Mouse (Mus musculus): ENCODE measurements around the gene Cenpu.

Gene Cenpu

DNA sequence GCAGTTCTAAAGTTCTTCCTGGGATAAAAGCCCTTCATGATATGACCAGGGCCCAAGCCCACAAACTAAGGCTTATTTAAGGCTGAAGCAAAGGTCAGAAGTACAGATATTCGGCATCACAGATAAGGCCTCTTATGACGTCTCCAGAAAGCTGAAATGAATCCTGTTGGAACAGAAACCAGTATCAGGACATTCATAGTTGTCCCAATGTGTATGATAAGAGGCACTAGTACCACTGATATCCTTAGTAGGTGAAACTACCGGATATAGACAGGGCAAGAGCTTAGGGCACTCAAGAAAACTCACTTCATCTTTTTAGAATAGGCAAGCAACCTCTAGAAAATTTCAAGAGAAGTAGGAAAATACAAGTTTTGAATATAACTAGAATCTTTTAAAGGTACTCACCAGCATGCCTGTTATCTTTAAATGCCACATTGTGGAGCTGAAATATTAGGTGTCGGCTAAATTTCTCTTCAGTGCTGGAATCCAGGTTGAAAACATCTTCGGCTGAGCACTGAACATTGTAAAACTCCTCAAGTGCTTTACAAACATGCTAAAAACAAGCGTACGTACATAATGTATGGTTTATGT lies 47.6 kb downstream of the Cenpu start:
- DNase-seq (ENCODE audit: low spot score) = no peak

DNA sequence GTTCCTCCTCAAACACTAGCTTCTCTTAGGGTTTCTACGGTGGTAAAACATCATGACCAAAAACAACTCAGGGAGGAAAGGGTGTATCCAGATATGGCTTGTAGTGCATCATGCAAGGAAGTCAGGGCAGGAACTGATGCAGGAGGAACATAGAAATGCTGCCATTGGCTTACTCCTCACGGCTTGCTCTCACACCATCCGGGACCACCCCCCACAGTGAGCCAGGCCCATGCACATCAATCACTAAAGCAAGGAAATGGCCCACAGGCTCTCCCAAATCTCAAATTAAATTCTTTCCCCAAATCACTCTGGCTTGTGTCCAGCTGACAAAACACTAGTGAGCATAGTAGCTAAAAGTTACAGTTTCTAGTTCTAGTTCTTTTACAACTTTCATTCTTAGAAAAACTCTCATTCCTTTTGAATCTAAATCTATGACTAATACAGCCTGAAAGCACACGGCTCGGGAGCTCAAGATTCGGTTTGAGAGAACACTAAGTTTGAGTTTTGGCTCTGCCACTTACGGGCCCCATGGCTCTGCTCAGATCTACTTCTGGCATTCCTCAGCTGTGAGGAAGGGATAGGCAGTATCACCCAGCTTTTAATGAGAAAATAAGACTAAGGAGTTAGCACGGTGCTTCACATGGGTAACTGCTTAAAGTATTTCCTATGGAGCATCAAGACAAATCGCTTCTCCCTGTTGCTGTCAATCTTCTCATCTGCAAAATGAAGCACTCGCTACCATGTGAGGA lies 49.3 kb downstream of the Cenpu start:
- no peak for DNase-seq (ENCODE audit: low spot score)

DNA sequence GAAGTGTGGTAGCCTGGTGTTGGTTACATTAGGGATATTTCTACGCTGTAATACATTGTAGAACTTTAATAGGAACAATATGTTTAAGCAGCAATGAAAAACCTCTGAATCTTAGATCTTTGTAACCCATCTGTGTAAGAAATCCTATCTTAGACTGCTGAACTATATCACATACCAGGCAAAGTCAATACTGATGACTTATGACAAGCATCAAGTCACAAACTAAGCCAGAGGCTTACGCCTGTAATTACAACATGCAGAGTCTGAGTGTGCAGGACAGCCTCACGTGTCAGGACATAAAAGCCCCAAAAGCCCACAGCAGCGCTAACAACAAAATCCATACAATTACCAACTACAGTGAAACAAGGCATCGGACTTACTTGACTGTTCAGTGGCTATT lies 51.8 kb downstream of the Cenpu start:
- no peak for DNase-seq (ENCODE audit: low spot score)

DNA sequence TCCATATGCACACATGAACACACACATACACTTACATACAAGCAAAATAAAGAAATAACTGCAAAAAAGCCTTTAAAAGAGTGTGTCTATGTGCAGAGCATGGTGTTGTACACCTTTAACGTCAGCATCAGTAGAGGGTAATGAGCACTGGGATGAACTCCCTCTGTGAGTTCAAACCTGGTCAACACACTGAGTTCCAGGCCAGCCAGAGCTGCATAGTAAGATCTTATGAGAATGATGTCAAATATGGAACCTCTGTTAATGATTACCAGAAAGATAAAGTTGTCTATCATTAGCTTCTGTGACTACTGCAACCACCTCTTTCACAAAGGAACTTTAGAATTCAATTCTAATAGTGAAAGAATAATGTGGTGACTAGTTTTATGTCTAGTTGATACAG lies 55.1 kb downstream of the Cenpu start:
- no peak for DNase-seq (ENCODE audit: low spot score)

DNA sequence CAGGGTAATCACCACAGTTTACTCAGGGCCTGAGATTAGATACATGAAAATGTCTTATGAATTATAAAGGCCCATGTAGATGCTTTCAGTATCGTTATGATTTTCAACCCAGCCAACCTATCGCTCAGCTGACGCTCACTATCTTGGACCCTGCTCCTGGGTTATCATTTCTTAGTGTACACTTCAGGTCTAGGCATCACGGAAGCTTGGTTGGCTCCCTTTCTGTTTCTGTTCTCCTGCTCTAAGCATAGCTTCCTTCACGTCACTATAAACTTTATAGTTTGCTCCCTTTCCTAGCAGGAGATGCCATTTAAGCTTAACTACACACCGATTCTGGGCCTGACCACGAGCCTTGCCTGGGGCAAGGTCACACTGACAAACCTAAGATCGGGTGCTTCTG lies 59.7 kb downstream of the Cenpu start:
- DNase-seq (ENCODE audit: low spot score) = no peak

DNA sequence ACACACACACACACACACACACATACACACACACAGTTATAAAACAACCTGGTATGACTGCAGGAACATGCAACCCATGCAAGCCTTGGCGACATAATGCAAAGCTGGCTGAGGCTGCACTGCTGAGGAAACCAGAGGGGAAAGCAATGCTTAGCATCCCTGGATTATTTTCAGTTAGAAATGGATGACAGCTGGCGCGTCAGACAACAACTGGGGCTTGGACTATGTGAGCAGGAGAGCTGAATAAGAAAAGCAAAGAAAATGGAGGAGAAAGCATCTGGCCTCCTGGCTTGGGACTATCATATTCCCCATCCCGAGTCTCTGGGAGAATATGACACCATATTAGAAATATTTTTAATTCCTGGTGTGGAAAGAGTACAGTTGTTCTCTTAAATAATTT lies 61.1 kb downstream of the Cenpu start:
- DNase-seq (ENCODE audit: low spot score) = no peak

DNA sequence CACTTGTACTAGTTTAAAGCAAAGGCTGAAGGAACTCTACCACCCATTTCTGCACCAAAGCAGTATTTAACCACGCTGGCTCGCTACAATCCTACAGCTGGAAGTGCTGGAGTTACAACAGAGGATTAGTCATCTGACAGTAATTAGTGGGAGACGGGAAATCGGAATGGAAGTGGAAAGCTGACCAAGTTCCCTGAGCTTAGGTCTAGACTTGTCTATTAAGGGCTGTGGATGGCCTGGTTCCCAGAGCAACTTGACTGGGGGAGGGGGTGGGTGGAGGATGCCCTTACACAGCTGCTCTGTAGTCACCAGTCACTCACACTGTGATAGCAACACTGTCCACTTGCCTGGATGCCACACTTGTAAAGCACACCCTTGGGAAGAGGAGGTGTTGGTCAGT lies 61.5 kb downstream of the Cenpu start:
- no peak for DNase-seq (ENCODE audit: low spot score)

DNA sequence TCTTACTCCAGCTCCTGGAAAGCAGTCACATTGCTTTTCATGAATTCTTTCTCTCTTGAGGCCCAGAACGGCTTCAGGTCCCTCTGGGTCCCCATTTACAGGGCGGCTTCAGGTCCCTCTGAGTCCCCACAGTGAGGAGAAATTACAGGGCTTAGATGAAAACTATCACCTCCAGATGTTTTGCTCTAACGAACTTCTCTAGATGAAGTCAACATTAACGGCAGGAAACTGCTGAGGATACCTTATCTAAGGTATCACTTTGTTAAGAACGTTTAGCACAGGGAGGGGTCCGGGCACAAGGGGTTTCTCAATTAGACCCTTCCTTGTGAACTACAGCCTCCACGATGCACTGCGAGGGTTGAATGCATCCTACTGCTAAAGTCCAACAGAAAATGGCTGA lies 64.1 kb downstream of the Cenpu start:
- no peak for DNase-seq (ENCODE audit: low spot score)

DNA sequence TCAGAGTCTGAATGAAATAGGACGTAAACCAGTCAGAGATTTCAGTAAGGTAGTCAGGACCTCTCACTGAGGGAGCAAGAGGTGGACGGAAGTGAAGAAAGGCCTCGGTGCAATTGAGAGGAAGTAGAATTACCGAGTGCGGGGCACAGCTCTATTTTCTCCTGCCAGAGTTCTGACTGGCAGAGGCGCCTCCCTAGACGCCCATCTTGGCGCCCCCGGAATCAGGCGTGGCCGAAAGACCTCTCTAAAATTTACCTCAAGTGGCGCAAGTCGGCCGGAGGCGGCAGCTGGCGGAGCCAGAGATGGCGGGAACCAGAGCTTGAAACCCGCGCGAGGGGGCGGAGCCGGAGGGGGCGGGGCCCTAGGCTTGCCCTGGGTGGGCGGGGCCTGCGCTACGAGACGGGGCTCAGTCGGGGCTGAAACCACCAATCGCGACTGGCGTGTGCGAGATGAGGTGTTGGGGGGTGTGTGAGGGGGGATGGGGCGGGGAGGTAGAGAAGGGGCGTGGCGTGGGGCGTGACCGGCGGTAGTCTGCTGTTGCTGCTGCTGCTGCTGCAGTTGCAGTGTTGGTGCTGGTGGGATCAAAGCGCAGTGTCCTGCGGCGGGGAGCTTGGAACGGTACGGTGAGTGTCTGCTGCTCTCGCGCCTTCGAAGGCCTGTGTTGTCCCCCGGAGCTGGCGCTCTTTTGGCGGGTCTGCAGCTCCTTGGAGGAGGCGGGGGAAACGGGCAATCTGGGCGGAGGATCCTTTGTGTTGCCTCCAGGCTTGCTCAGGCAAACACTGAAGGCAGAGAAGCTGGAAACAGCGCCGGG lies 65.3 kb downstream of the Cenpu start, which contains the start of the genes Primpol and Casp3:
Primpol (minus strand) TSS at position 334 of the 811 bp plus-strand sequence.
Casp3 (plus strand) TSS at position 413 of the 811 bp plus-strand sequence.
- DNase-seq (ENCODE audit: low spot score) = peak; percentile 88

DNA sequence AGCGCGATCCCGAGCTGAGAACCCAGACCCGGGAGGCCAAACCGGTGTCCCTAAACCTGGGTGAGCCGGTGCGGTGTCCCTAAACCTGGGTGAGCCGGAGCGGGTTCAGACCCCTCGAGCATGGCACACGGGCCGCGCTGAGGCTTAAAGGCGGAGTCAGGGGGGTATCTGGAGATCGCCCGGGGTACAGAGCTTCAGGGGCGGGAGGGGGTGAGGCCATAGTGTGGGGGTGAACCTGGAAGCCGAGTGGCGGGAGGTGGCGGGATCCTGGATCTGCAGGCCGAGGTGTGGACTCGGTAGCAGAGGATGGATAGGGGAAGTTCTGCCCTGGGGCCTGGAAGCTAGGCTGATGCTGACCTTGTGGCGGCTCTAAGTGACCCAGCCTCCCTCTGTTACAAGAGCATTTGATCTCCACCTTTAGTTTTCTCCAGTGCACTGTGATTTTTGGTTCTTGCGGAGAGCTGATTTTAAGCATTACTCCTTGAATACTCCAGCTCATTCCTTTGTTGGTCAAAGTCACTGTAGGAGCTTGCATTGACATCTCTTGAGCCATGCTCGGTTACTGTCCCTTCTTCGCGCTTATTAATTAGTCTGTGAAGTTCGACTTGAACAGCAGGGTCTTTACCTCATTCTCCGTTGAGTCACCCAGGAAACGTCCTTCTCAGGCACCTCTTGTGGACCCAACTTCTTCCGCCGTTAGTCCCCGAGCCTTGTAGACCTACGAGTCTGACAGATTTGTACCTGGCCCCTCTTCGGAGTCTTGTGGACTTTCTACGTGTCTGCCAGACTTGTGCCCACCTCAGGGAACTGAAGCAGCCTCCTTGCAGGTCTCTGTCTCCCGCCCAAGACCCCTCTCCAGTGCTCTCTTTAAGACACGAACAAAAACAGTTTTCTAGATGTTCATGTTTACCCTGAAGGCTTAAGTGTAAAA lies 66.1 kb downstream of the Cenpu start:
- no peak for DNase-seq (ENCODE audit: low spot score)

DNA sequence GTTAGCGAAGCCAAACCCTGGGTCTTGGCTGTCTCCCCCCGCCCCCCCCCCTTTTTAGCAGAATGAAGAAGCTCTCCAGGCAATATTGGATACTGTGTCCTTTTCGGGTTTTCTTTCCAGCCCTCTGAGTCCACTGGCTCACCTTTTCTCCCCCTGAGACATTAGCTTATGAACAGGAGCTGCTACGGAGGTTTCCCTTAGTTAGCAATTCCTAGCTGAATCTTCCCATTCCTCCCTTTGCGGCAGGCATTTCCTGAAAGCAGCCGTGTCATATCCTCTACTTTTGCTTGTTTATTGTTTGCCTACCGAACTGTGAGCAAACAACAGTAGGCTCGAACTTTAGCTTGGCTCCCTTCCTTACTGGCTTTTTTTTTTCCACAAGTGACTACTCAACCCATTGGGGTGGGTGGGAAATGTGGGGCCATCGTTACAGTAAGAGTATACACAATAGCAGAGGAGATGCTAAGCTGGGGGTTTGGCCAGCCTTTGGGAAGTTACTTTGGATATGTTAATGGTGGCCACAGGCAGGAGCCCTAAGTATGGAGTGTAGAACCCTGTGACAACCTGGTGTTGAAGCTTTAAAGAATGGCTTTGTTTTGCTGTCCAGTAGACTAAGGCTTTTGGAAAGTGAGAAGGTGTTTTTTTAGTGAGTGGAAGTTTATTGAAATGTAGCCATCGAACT lies 67.0 kb downstream of the Cenpu start:
- no peak for DNase-seq (ENCODE audit: low spot score)

DNA sequence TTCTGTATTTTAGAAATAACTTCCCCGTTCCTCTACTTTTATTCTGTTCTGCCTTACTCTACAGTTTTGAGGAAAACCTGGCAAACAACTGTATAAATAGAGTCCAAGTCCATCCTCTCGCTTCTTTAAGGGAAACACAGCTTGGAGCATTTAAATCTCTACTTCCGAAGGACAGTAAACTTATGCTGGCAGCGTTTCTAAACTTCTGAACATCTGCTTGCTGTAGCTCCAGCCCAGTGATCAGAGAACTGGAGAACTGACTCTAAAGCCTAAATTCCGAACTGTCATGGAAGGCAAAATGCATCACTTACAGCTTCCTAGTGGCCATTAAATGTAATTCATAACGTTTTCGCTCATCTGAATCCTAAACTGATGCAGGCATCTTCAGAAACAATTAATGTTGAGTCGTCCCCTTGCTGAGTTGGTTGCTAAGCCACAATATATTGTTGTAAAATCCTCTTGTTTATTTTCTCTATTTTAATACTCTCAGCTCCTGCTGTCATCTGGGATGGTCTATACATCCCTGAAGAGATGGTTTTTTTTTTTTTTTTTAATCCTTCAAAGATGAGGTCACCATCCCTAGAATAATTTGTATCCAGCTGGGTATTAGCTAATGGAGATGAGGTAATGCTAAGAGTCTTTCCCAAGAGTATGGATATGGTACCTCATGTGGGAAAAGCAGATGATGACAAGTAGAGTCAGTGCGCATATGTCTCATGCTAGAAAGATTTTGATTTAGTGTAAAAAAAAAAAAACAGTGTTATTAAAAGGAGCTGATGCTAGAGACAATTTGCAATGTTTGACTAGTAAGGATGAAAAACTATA lies 70.8 kb downstream of the Cenpu start:
- DNase-seq (ENCODE audit: low spot score) = no peak

DNA sequence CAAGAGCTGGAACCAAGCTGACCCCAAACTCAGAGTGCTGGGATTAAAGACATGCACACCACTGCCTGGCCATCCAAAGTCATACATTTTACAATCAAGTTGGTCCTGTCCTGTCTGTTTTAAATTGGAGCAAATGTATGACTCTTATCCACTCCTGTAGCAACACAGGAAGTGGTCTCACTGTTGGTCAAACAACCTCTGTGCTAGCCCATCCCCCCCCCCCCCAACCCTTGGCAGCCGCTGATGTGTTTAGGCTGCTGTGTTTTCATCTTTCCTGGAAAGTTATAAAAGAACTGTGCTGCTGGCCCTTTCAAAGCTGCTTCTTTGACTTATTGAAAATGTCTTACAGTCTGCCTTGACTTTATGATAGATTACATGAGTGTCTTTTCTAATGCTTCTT lies 73.3 kb downstream of the Cenpu start:
- DNase-seq (ENCODE audit: low spot score) = no peak

DNA sequence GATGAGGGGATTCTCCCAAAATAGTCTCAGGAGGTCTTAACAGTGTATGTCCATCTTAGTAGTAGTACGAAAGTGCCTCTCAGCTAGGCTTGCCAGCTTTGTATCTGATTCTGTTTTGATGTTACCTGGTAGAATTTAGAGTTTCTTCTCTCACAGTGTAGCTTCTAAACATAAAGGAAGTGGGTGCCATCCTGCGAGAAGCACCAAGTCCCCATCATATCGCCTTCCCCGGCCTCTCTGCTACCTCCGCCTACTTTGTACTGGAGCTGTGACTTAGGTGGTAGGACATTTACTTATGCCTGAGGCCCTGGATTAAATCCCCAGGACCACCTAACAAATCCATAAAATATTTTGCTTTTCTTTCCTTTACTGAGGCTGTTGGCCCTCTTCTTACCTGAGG lies 74.8 kb downstream of the Cenpu start:
- DNase-seq (ENCODE audit: low spot score) = no peak

DNA sequence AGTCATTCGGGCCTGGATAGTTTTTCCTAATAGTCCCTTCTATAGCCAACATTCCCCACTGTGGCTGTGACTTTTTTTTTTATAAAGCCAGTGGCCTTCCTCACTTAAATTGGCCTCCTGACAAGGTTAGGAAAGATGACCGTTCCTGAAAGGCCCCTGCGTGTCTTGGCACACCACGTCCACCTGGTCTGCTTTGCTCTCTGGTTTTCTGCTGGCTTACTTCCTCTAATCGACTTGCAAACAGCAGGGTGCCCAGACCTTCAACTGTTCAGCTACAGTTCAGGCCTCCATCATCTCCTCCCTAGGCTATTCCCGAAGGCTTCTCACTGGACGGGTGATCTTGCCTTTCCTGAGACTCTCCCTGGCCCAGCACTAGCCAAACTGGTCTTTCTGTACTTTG lies 76.1 kb downstream of the Cenpu start:
- DNase-seq (ENCODE audit: low spot score) = no peak

DNA sequence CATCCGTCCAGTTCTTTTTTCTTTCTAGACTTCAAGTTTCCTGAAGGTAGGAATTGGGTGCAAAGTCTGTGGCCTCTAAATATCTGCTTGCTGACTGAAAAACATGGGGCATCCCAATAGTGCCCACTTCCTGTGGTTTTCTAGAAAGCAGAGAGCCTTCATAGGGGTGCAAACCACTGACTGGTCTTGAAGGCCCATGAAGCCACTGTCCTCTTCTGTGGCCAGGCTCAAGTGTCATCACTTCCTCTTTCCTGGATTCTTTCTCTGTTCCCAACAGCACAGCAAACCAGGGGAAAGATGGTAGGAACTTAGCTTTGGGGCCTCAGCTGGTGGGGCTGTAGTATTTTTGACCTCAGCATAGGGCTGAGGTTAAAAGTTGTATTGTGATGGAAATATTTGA lies 76.8 kb downstream of the Cenpu start:
- DNase-seq (ENCODE audit: low spot score) = no peak
